Mouse (Mus musculus) forebrain, embryonic 11.5 days (tissue): ENCODE measurements around the gene Cplx3. TPM values are rescaled to one million over a fixed set of nuclear protein-coding genes. Genes with fewer than 3 reads are reported as not detected.
A peak's percentile ranks its signal among the peaks of the same experiment; 100 is the strongest.

Source experiments
- ATAC-seq: fragments of 200-750 bp; cut with Nextera tagmentation; replicated peaks from 2 replicates; pipeline ENCODE4 v1.8.0; 2017; ENCODE audit warnings: moderate TSS enrichment; ENCODE audit not compliant: low FRiP score
- DNase-seq: peaks from one replicate; pipeline ENCODE4 v3.0.0-alpha.2; 2017; ENCODE audit warnings: low spot score
- H3K27ac ChIP-seq: fragments of 300-500 bp; sonication (generic); 2 replicates; pipeline ENCODE4 v1.5.1; 2014; ENCODE audit warnings: low read depth, low read length
- H3K27me3 ChIP-seq: fragments of 300-500 bp; sonication (generic); 2 replicates; pipeline ENCODE4 v1.6.1; 2014; ENCODE audit warnings: mild to moderate bottlenecking, low read length, mixed read lengths; ENCODE audit not compliant: control insufficient read depth, insufficient read depth
- H3K36me3 ChIP-seq: fragments of 300-500 bp; sonication (generic); 2 replicates; pipeline ENCODE4 v1.6.1; 2014; ENCODE audit warnings: mild to moderate bottlenecking, low read length, moderate library complexity, mixed read lengths; ENCODE audit not compliant: control insufficient read depth, insufficient read depth
- H3K4me1 ChIP-seq: fragments of 300-500 bp; sonication (generic); replicated peaks from 2 replicates; pipeline ENCODE4 v1.6.1; 2014; ENCODE audit warnings: low read length, mixed read lengths; ENCODE audit not compliant: control insufficient read depth, insufficient read depth
- H3K4me2 ChIP-seq: fragments of 300-500 bp; sonication (generic); 2 replicates; pipeline ENCODE4 v1.6.1; 2014; ENCODE audit warnings: low read depth, mild to moderate bottlenecking, low read length, moderate library complexity, mixed read lengths; ENCODE audit not compliant: severe bottlenecking
- H3K4me3 ChIP-seq: fragments of 300-500 bp; sonication (generic); 2 replicates; pipeline ENCODE4 v1.5.1; 2014; ENCODE audit warnings: low read depth, low read length
- H3K9ac ChIP-seq: fragments of 300-500 bp; sonication (generic); 2 replicates; pipeline ENCODE4 v1.6.1; 2014; ENCODE audit warnings: low read length
- H3K9me3 ChIP-seq: fragments of 300-500 bp; sonication (generic); 2 replicates; pipeline ENCODE4 v1.6.1; 2016; ENCODE audit warnings: low read length, mixed read lengths; ENCODE audit not compliant: control insufficient read depth
- WGBS: fragments of 180-500 bp; shearing (Covaris S2); extraction: QIAGEN DNeasy Blood & Tissue Kit; methylation state at CpG from one replicate; pipeline ENCODE4 v1.1.7; 2014; 5-methylcytosine and 5-hydroxymethylcytosine counted together
- polyA plus RNA-seq: library from polyadenylated mRNA; unstranded; fragments of >200 nt; fragmentation: Nextera tagmentation; extraction: Ambion mirVana; gene quantifications from 2 replicates; pipeline ENCODE4 v1.2.1, GENCODE M21; 2014

The Cplx3 gene
- polyA plus RNA-seq, 1 experiment from 2014 or later: not detected

GRCm38 (mm10) chr9:57589224-57590126, 16.6 kb downstream of the Cplx3 start, which contains the start of gene Ulk3:
Ulk3 (plus strand) TSS chr9:57589452.
- Histone ChIP-seq H3K4me3 (peak within 1 kb of the TSS; percentile 73), H3K27ac (0 out of 2 replicates have a peak within 1 kb of the TSS, but pooled peaks have one; percentile 37), H3K27me3 (no peaks in the 10 kb centered on the region), H3K36me3 (no peaks in the 10 kb centered on the region; the same call in 1 of the 2 replicates), H3K9me3 (no peaks in the 10 kb centered on the region), H3K4me2 (peak within 1 kb of the TSS; percentile 97), H3K9ac (peak within 1 kb of the TSS; percentile 79), H3K4me1 (no peaks in the 10 kb centered on the region; the same call in 1 of the 2 replicates)
- ATAC-seq (peak; percentile 89), DNase-seq (peak; percentile 88)
- under 1% methylated on average over 58 of the region's 58 CpGs for WGBS

DNA sequence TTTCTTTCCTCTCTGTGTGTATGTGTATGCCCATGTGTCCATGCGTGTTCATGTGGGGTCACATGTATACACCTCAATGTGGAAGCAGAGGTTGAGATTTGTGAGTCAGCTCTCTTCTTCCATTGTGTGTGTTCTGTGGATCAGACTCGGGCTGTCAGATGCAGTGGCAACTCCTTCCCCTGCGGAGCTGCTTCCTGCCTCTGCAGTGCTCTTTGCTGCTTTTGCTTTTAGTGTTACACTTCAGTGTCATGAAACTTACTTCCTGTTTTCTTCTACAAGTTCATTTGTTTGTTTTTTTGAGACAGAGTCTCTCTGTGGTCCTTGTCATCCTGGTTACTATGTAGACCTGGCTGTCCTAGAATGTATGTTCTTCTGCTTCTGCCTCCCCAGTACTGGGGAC, 21.1 kb downstream of the Cplx3 start:
- no peak overlapping the region for H3K4me2 ChIP-seq
- no peak overlapping the region for H3K27ac ChIP-seq
- ATAC-seq: no peak
- H3K9me3 ChIP-seq: no peaks in the 10 kb centered on the region
- H3K9ac ChIP-seq: no peak overlapping the region
- peaks cover 12% of the 10 kb centered on the region for H3K36me3 ChIP-seq
- DNase-seq: no peak
- no peak overlapping the region for H3K4me3 ChIP-seq
- H3K27me3 ChIP-seq: no peaks in the 10 kb centered on the region
- H3K4me1 ChIP-seq: no peaks in the 10 kb centered on the region
- 81% methylated on average over 3 of the region's 3 CpGs for WGBS

- 85% methylated on average over 6 of the region's 6 CpGs for WGBS
- Histone ChIP-seq H3K27ac (no peak overlapping the region), H3K4me3 (no peak overlapping the region), H3K9me3 (no peaks in the 10 kb centered on the region), H3K9ac (no peak overlapping the region), H3K27me3 (no peaks in the 10 kb centered on the region), H3K4me2 (no peak overlapping the region), H3K4me1 (no peaks in the 10 kb centered on the region), H3K36me3 (peaks cover 3% of the 10 kb centered on the region)
- ATAC-seq (no peak), DNase-seq (no peak)
These were observed 28.8 kb downstream of the Cplx3 start for GRCm38 (mm10) chr9:57577144-57577849.

DNA sequence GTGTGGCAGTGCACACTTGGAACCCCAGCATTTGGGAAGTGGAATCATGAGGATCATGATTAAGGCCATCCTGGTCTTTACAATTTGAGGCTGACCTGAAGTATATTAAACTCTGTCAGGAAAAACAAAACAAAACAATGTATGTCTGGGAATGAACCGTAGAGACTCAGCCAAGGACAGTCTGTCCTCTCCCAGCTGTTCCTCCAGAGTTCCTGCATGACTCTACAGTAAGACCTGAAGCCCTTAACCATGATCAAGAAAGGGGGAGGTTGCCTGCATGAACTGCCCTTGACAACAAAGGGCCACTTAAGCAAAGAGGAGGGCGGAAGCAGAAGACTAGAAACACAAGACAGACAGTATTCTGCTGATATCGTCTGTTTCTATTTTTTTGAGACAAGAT, 30.5 kb downstream of the Cplx3 start:
- Histone ChIP-seq H3K9ac (no peak overlapping the region), H3K27me3 (no peaks in the 10 kb centered on the region), H3K36me3 (no peaks in the 10 kb centered on the region; the same call in 1 of the 2 replicates), H3K4me1 (no peaks in the 10 kb centered on the region), H3K4me3 (no peak overlapping the region), H3K4me2 (no peak overlapping the region), H3K9me3 (no peaks in the 10 kb centered on the region), H3K27ac (no peak overlapping the region)
- WGBS: 88% methylated on average over 3 of the region's 3 CpGs
- ATAC-seq (no peak), DNase-seq (no peak)

DNA sequence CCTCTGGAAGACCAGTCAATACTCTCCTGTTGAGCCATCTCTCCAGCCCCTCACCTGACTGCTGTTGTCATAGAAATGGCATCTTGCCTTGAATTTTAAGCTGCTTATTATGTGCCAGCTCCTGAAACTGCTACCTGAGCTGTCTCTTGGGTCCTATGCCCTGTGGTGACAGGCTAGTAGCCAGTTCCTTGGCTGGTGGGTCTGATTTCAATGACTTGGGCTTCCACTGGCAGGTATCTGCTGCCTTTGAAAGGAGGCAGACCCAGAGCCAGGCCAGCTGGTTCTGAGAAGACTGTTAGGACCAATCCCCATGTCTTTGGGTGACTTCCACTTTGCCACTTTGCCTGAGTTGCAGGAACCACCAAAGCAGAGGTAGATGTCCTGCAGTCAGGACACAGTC, 31.7 kb downstream of the Cplx3 start:
- no peak overlapping the region for H3K4me3 ChIP-seq
- H3K4me2 ChIP-seq: no peak overlapping the region
- no peaks in the 10 kb centered on the region for H3K4me1 ChIP-seq
- no peaks in the 10 kb centered on the region; the same call in none of the 2 replicates for H3K36me3 ChIP-seq
- no peak overlapping the region for H3K27ac ChIP-seq
- no peak overlapping the region for H3K9ac ChIP-seq
- H3K27me3 ChIP-seq: no peaks in the 10 kb centered on the region
- no peaks in the 10 kb centered on the region for H3K9me3 ChIP-seq
- DNase-seq (no peak), ATAC-seq (no peak)

- no peaks in the 10 kb centered on the region; the same call in 1 of the 2 replicates for H3K36me3 ChIP-seq
- no peaks in the 10 kb centered on the region for H3K4me1 ChIP-seq
- no peaks in the 10 kb centered on the region for H3K9me3 ChIP-seq
- H3K4me2 ChIP-seq: no peak overlapping the region
- H3K9ac ChIP-seq: no peak overlapping the region
- no peak overlapping the region for H3K4me3 ChIP-seq
- WGBS: 93% methylated on average over 6 of the region's 6 CpGs
- no peaks in the 10 kb centered on the region for H3K27me3 ChIP-seq
- DNase-seq: no peak
- no peak overlapping the region for H3K27ac ChIP-seq
- ATAC-seq: no peak
These were observed 37.6 kb downstream of the Cplx3 start for GRCm38 (mm10) chr9:57568500-57568899.

DNA sequence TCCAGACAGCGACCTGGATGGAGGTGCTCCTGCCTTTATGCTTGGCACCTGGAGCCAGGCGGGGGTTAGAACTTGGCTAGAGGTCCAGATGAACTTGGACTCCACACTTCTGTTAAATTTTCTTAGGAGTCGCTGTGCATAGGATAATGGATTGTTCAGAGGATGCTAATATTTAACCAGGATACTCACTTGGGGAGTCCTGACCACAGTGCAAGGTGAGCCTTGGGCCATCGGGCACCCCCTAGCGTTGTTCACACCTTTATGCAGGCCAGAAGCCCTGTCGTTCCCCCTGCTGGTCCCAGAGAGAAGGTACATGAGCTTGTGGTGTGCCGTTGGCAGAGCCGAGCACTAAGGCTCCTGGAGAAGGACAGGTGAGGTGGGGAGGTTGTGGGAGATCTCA, 39.2 kb downstream of the Cplx3 start:
- H3K4me1 ChIP-seq: no peaks in the 10 kb centered on the region; the same call in 1 of the 2 replicates
- no peak overlapping the region for H3K27ac ChIP-seq
- H3K9ac ChIP-seq: no peak overlapping the region
- H3K36me3 ChIP-seq: no peaks in the 10 kb centered on the region; the same call in 1 of the 2 replicates
- 59% methylated on average over 8 of the region's 8 CpGs for WGBS
- no peaks in the 10 kb centered on the region for H3K9me3 ChIP-seq
- DNase-seq (no peak), ATAC-seq (no peak)
- no peak overlapping the region for H3K4me3 ChIP-seq
- H3K4me2 ChIP-seq: no peak overlapping the region
- H3K27me3 ChIP-seq: no peaks in the 10 kb centered on the region

DNA sequence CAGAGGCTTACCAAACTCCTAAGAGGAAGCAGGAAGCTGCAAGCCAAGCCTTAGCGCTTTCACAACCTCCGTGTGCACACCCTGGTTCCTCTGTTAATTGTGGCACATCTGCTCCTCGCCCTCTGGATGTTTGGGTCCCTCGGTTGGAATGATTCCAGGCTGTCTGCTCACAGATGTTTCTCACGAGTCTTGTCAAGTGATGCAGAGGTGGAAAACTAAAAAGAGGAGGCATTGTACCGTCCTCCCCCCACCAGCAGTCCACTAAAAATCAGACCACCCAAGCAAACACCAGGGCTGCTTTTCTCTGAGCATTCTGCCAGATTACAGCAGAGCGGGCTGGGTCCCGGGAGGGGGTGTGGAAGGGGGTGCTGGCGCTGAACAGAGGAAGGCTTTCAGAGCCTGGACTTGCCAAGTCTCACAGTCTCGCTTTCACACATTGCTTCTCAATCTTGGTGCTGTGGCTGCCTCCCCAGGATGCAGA, 40.3 kb downstream of the Cplx3 start:
- Histone ChIP-seq H3K9me3 (no peaks in the 10 kb centered on the region), H3K4me2 (no peak overlapping the region), H3K4me1 (peaks cover 4% of the 10 kb centered on the region), H3K4me3 (no peak overlapping the region), H3K36me3 (no peaks in the 10 kb centered on the region; the same call in 1 of the 2 replicates), H3K9ac (no peak overlapping the region), H3K27ac (no peak overlapping the region), H3K27me3 (no peaks in the 10 kb centered on the region)
- no peak for DNase-seq
- no peak for ATAC-seq
- WGBS: 71% methylated on average over 10 of the region's 10 CpGs
